Mouse (Mus musculus): Measurements from ENCODE around the gene Nr0b2. TPM values are rescaled to one million over a fixed set of nuclear protein-coding genes. Genes with fewer than 3 reads are reported as not detected.
A peak's percentile ranks its signal among the peaks of the same experiment; 100 is the strongest.

Nr0b2 gene
- total and polyA plus RNA-seq, 3 experiments = 0.04 TPM; not detected in 2

GRCm38 (mm10) chr4:133569291-133570065, 16.3 kb downstream of the Nr0b2 start:
- DNase-seq (ENCODE audit: low spot score) (no peak), ATAC-seq (ENCODE audit: extremely low read depth, insufficient number of reproducible peaks, low FRiP score, poor library complexity, severe bottlenecking) (no peak)
- no peak for TF ChIP-seq GATA2 (IDR thresholded peaks at IDR 0.05; ENCODE audit: borderline replicate concordance, low read depth, low read length)
- no peak for TF ChIP-seq CTCF (IDR thresholded peaks at IDR 0.05; ENCODE audit: low read depth, low read length)
- TF ChIP-seq GATA1 (IDR thresholded peaks at IDR 0.05; ENCODE audit: borderline replicate concordance, low read length) = no peak
- no peak for TF ChIP-seq TAL1 (conservative IDR thresholded peaks at IDR 0.05; ENCODE audit: low read depth, low read length)
- no peak for TF ChIP-seq POLR2AphosphoS5 (IDR thresholded peaks at IDR 0.05; ENCODE audit: insufficient replicate concordance, low read depth, low read length)
- Histone ChIP-seq H3K36me3 (replicated peaks) (peaks cover 5% of the 10 kb centered on the region), H3K27me3 (ENCODE audit: insufficient read depth, low read length) (no peaks in the 10 kb centered on the region; the same call in 1 of the 2 replicates), H3K9me3 (replicated peaks) (peaks cover 1% of the 10 kb centered on the region; the same call in 1 of the 2 replicates), H3K4me1 (ENCODE audit: insufficient read depth, low read depth, low read length) (peaks cover 9% of the 10 kb centered on the region), H3K4me3 (ENCODE audit: low read depth, low read length) (no peak overlapping the region)

DNA sequence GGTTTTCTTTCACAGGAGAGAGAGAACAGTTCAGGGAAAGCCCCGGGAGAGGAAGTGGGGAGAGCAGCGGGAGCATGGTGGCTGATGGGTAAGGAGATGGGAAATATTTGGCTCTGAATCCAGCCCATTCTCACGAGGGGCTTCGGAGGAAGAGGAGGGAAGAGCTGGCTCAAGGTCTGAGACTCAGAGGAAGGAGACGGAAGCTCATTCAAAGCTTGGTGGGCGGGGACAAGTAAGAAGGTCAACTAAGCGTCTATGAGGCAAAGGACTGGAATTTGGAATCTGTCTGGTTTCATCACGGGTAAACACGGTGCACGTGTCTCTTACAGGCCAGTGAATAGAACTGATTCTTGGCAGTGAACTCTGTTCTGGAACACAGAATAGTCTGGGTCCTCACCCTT, 16.9 kb downstream of the Nr0b2 start:
- DNase-seq (ENCODE audit: low spot score) (no peak), ATAC-seq (ENCODE audit: extremely low read depth, insufficient number of reproducible peaks, low FRiP score, poor library complexity, severe bottlenecking) (no peak)
- no peaks in the 10 kb centered on the region; the same call in 1 of the 2 replicates for H3K27me3 ChIP-seq (ENCODE audit: insufficient read depth, low read length)
- peaks cover 5% of the 10 kb centered on the region for H3K36me3 ChIP-seq (replicated peaks)
- no peak overlapping the region for H3K4me3 ChIP-seq (ENCODE audit: low read depth, low read length)
- TF ChIP-seq POLR2AphosphoS5 (IDR thresholded peaks at IDR 0.05; ENCODE audit: insufficient replicate concordance, low read depth, low read length) (no peak), CTCF (IDR thresholded peaks at IDR 0.05; ENCODE audit: low read depth, low read length) (no peak), GATA2 (IDR thresholded peaks at IDR 0.05; ENCODE audit: borderline replicate concordance, low read depth, low read length) (no peak)
- peaks cover 9% of the 10 kb centered on the region for H3K4me1 ChIP-seq (ENCODE audit: insufficient read depth, low read depth, low read length)
- no peaks in the 10 kb centered on the region for H3K9me3 ChIP-seq (replicated peaks)

DNA sequence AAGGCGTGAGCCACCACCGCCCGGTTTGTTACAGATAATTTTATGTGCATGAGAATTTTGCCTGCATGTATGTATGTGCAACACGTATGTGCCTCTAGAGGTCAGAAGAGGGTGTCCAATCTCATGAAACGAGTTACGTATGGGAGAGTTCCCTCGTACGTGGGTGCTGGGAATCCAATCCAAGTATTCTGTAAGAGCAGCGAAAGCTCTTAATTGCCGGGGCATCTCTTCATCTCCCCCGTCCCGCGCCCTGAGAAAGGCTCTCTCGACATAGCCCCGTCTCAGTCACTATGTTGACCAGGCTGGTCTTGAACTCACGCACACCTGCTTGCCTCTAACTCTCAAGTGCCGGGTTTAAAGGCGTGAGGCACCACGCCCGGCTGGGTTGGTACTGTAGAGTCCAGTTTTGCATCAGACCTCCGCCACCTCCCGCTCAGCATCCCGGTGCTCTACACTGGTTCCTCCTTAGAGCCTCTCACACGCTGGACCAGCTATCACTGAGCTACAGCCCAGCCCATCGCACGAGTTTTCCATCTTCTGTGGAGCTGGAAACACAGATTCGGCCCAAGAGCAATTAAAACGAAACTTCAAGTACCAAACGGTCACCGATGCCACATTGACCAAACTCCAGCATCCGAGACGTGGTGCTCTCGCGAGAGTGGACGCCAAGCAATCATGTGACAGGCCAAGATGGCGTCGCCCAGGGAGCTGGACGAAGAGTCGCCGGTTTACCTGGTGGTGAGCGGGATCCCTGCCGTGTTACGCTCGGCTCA, 21.1 kb downstream of the Nr0b2 start, which contains the start of gene Gpatch3:
Gene Gpatch3, plus strand, starts transcription at position 676 of the 773 bp plus-strand sequence.
- DNase-seq (ENCODE audit: low spot score) = peak; percentile 88

GRCm38 (mm10) chr4:133574843-133575202, 21.6 kb downstream of the Nr0b2 start:
- Histone ChIP-seq H3K9me3 (replicated peaks) (no peaks in the 10 kb centered on the region), H3K27me3 (ENCODE audit: insufficient read depth, low read length) (no peaks in the 10 kb centered on the region; the same call in 1 of the 2 replicates), H3K4me3 (ENCODE audit: low read depth, low read length) (peak overlapping the region; percentile 92), H3K4me1 (ENCODE audit: insufficient read depth, low read depth, low read length) (peaks cover 21% of the 10 kb centered on the region), H3K36me3 (replicated peaks) (peaks cover 34% of the 10 kb centered on the region)
- ATAC-seq (ENCODE audit: extremely low read depth, insufficient number of reproducible peaks, low FRiP score, poor library complexity, severe bottlenecking) = no peak
- TF ChIP-seq POLR2AphosphoS5 (IDR thresholded peaks at IDR 0.05; ENCODE audit: insufficient replicate concordance, low read depth, low read length) (no peak), TAL1 (conservative IDR thresholded peaks at IDR 0.05; ENCODE audit: low read depth, low read length) (no peak)
- peak; percentile 36 for DNase-seq (ENCODE audit: low spot score)

More for the DNA sequence above, 21.1 kb downstream of the Nr0b2 start, which contains the start of gene Gpatch3:
- TF ChIP-seq CTCF (IDR thresholded peaks at IDR 0.05; ENCODE audit: low read depth, low read length) (no peak), POLR2AphosphoS5 (IDR thresholded peaks at IDR 0.05; ENCODE audit: insufficient replicate concordance, low read depth, low read length) (no peak), TAL1 (conservative IDR thresholded peaks at IDR 0.05; ENCODE audit: low read depth, low read length) (no peak), GATA2 (IDR thresholded peaks at IDR 0.05; ENCODE audit: borderline replicate concordance, low read depth, low read length) (no peak), GATA1 (IDR thresholded peaks at IDR 0.05; ENCODE audit: borderline replicate concordance, low read length) (no peak)
- Histone ChIP-seq H3K9me3 (replicated peaks) (no peaks in the 10 kb centered on the region), H3K36me3 (replicated peaks) (peaks cover 28% of the 10 kb centered on the region), H3K27me3 (ENCODE audit: insufficient read depth, low read length) (no peaks in the 10 kb centered on the region; the same call in 1 of the 2 replicates), H3K4me3 (ENCODE audit: low read depth, low read length) (peak within 1 kb of the TSS; percentile 92), H3K4me1 (ENCODE audit: insufficient read depth, low read depth, low read length) (peaks cover 17% of the 10 kb centered on the region)
- peak; percentile 56; the same call in 1 of the 2 replicates for ATAC-seq (ENCODE audit: extremely low read depth, insufficient number of reproducible peaks, low FRiP score, poor library complexity, severe bottlenecking)

DNA sequence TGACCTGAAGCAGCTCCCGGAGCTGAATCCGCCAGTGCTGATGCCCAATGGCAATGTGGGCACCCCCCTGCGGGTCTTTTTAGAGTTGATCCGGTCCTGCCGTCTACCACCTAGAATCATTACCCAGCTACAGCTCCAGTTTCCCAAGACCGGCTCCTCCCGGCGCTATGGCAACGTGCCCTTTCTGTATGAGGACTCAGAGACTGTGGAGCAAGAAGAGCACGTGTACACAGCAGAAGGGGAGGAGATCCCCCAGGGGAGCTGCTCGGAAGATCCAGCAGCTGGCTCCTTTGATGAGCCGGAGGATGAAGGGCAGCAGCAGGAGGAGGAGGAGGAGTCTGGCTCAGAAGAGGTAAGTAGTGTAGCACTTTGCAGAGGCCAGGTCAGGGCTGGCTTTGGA, 24.8 kb downstream of the Nr0b2 start:
- no peaks in the 10 kb centered on the region for H3K27me3 ChIP-seq (ENCODE audit: insufficient read depth, low read length)
- H3K36me3 ChIP-seq (replicated peaks) = peaks cover 60% of the 10 kb centered on the region
- no peak for TF ChIP-seq GATA1 (IDR thresholded peaks at IDR 0.05; ENCODE audit: borderline replicate concordance, low read length)
- no peak for TF ChIP-seq CTCF (IDR thresholded peaks at IDR 0.05; ENCODE audit: low read depth, low read length)
- no peak for TF ChIP-seq TAL1 (conservative IDR thresholded peaks at IDR 0.05; ENCODE audit: low read depth, low read length)
- TF ChIP-seq POLR2AphosphoS5 (IDR thresholded peaks at IDR 0.05; ENCODE audit: insufficient replicate concordance, low read depth, low read length) = no peak
- no peak for TF ChIP-seq GATA2 (IDR thresholded peaks at IDR 0.05; ENCODE audit: borderline replicate concordance, low read depth, low read length)
- ATAC-seq (ENCODE audit: extremely low read depth, insufficient number of reproducible peaks, low FRiP score, poor library complexity, severe bottlenecking) (no peak), DNase-seq (ENCODE audit: low spot score) (no peak)
- no peaks in the 10 kb centered on the region for H3K9me3 ChIP-seq (replicated peaks)
- H3K4me3 ChIP-seq (ENCODE audit: low read depth, low read length) = no peak overlapping the region
- peaks cover 30% of the 10 kb centered on the region for H3K4me1 ChIP-seq (ENCODE audit: insufficient read depth, low read depth, low read length)

GRCm38 (mm10) chr4:133583690-133584058, 30.5 kb downstream of the Nr0b2 start:
- Histone ChIP-seq H3K36me3 (replicated peaks) (peaks cover 84% of the 10 kb centered on the region), H3K27me3 (ENCODE audit: insufficient read depth, low read length) (no peaks in the 10 kb centered on the region), H3K9me3 (replicated peaks) (no peaks in the 10 kb centered on the region), H3K4me1 (ENCODE audit: insufficient read depth, low read depth, low read length) (peaks cover 42% of the 10 kb centered on the region), H3K4me3 (ENCODE audit: low read depth, low read length) (peak overlapping the region; percentile 99)
- no peak for DNase-seq (ENCODE audit: low spot score)
- no peak for ATAC-seq (ENCODE audit: extremely low read depth, insufficient number of reproducible peaks, low FRiP score, poor library complexity, severe bottlenecking)
- TF ChIP-seq CTCF (IDR thresholded peaks at IDR 0.05; ENCODE audit: low read depth, low read length) (no peak), GATA1 (IDR thresholded peaks at IDR 0.05; ENCODE audit: borderline replicate concordance, low read length) (no peak), POLR2AphosphoS5 (IDR thresholded peaks at IDR 0.05; ENCODE audit: insufficient replicate concordance, low read depth, low read length) (no peak), GATA2 (IDR thresholded peaks at IDR 0.05; ENCODE audit: borderline replicate concordance, low read depth, low read length) (no peak)
